Mouse (Mus musculus) heart, postnatal 4 days (tissue): ENCODE data around the gene Tjp3. TPM values are rescaled to one million over a fixed set of nuclear protein-coding genes. Genes with fewer than 3 reads are reported as not detected.

ENCODE experiments used
- DNase-seq: peaks from one replicate; pipeline ENCODE4 v3.0.0; 2021
- total RNA-seq, 2 experiments: library from RNA; stranded (reverse); gene quantifications; 2 replicates each; pipeline ENCODE4 v1.2.3; 2021

The Tjp3 gene
- total RNA-seq, 2 experiments from 2014 or later: 0.50 TPM; not detected in 1

GRCm38 (mm10) chr10:81319330-81319699 lies 27.9 kb upstream of the Tjp3 start:
- DNase-seq: peak; percentile 49

- DNase-seq: peak; percentile 54
Observed at GRCm38 (mm10) chr10:81318589-81319329, 27.4 kb upstream of the Tjp3 start.

- DNase-seq: peak; percentile 57
Observed at GRCm38 (mm10) chr10:81317273-81317672, 25.9 kb upstream of the Tjp3 start.

GRCm38 (mm10) chr10:81316338-81317060 lies 25.1 kb upstream of the Tjp3 start:
- DNase-seq: peak; percentile 62

GRCm38 (mm10) chr10:81315587-81315986 lies 24.2 kb upstream of the Tjp3 start:
- no peak for DNase-seq

- no peak for DNase-seq
Observed at GRCm38 (mm10) chr10:81314201-81314600, 22.8 kb upstream of the Tjp3 start.

- DNase-seq: no peak
Observed at GRCm38 (mm10) chr10:81313581-81313980, 22.2 kb upstream of the Tjp3 start.

GRCm38 (mm10) chr10:81309571-81309970 lies 18.2 kb upstream of the Tjp3 start:
- no peak for DNase-seq

GRCm38 (mm10) chr10:81306837-81307682 lies 15.7 kb upstream of the Tjp3 start:
- DNase-seq: no peak

GRCm38 (mm10) chr10:81306173-81306668 lies 14.8 kb upstream of the Tjp3 start:
- no peak for DNase-seq

- peak; percentile 8 for DNase-seq
Observed at GRCm38 (mm10) chr10:81305663-81306062, 14.3 kb upstream of the Tjp3 start.

GRCm38 (mm10) chr10:81304597-81305238 lies 13.3 kb upstream of the Tjp3 start:
- peak; percentile 77 for DNase-seq

GRCm38 (mm10) chr10:81303761-81304160 lies 12.4 kb upstream of the Tjp3 start:
- DNase-seq: no peak

- no peak for DNase-seq
Observed at GRCm38 (mm10) chr10:81303258-81303657, 11.9 kb upstream of the Tjp3 start.

- peak; percentile 65 for DNase-seq
Observed at GRCm38 (mm10) chr10:81302781-81303218, 11.4 kb upstream of the Tjp3 start.

GRCm38 (mm10) chr10:81302288-81302687 lies 10.9 kb upstream of the Tjp3 start:
- DNase-seq: no peak

- DNase-seq: no peak
Observed at GRCm38 (mm10) chr10:81301321-81301720, 9.9 kb upstream of the Tjp3 start.

GRCm38 (mm10) chr10:81300352-81300907 lies 9.0 kb upstream of the Tjp3 start:
- DNase-seq: no peak

- DNase-seq: no peak
Observed at GRCm38 (mm10) chr10:81299585-81300351, 8.4 kb upstream of the Tjp3 start.

GRCm38 (mm10) chr10:81298369-81299100 lies 7.2 kb upstream of the Tjp3 start:
- no peak for DNase-seq
